Mouse (Mus musculus) forebrain, embryonic 11.5 days (tissue): ENCODE data around the gene Rpl9-ps6. TPM values are rescaled to one million over a fixed set of nuclear protein-coding genes. Genes with fewer than 3 reads are reported as not detected.
"Not testable (repeated sequence)": the region's sequence is repeated elsewhere in the genome, so short reads cannot be mapped to it uniquely, and the experiment has no call there.

Experiments
- ATAC-seq: fragments of 200-750 bp; cut with Nextera tagmentation; replicated peaks from 2 replicates; pipeline ENCODE4 v1.8.0; 2017; ENCODE audit warnings: moderate TSS enrichment; ENCODE audit not compliant: low FRiP score
- DNase-seq: peaks from one replicate; pipeline ENCODE4 v3.0.0-alpha.2; 2017; ENCODE audit warnings: low spot score
- H3K27ac ChIP-seq: fragments of 300-500 bp; sonication (generic); 2 replicates; pipeline ENCODE4 v1.5.1; 2014; ENCODE audit warnings: low read depth, low read length
- H3K27me3 ChIP-seq: fragments of 300-500 bp; sonication (generic); 2 replicates; pipeline ENCODE4 v1.6.1; 2014; ENCODE audit warnings: mild to moderate bottlenecking, low read length, mixed read lengths; ENCODE audit not compliant: control insufficient read depth, insufficient read depth
- H3K36me3 ChIP-seq: fragments of 300-500 bp; sonication (generic); 2 replicates; pipeline ENCODE4 v1.6.1; 2014; ENCODE audit warnings: mild to moderate bottlenecking, low read length, moderate library complexity, mixed read lengths; ENCODE audit not compliant: control insufficient read depth, insufficient read depth
- H3K4me1 ChIP-seq: fragments of 300-500 bp; sonication (generic); replicated peaks from 2 replicates; pipeline ENCODE4 v1.6.1; 2014; ENCODE audit warnings: low read length, mixed read lengths; ENCODE audit not compliant: control insufficient read depth, insufficient read depth
- H3K4me2 ChIP-seq: fragments of 300-500 bp; sonication (generic); 2 replicates; pipeline ENCODE4 v1.6.1; 2014; ENCODE audit warnings: low read depth, mild to moderate bottlenecking, low read length, moderate library complexity, mixed read lengths; ENCODE audit not compliant: severe bottlenecking
- H3K4me3 ChIP-seq: fragments of 300-500 bp; sonication (generic); 2 replicates; pipeline ENCODE4 v1.5.1; 2014; ENCODE audit warnings: low read depth, low read length
- H3K9ac ChIP-seq: fragments of 300-500 bp; sonication (generic); 2 replicates; pipeline ENCODE4 v1.6.1; 2014; ENCODE audit warnings: low read length
- H3K9me3 ChIP-seq: fragments of 300-500 bp; sonication (generic); 2 replicates; pipeline ENCODE4 v1.6.1; 2016; ENCODE audit warnings: low read length, mixed read lengths; ENCODE audit not compliant: control insufficient read depth
- WGBS: fragments of 180-500 bp; shearing (Covaris S2); extraction: QIAGEN DNeasy Blood & Tissue Kit; methylation state at CpG from one replicate; pipeline ENCODE4 v1.1.7; 2014; 5-methylcytosine and 5-hydroxymethylcytosine counted together
- polyA plus RNA-seq: library from polyadenylated mRNA; unstranded; fragments of >200 nt; fragmentation: Nextera tagmentation; extraction: Ambion mirVana; gene quantifications from 2 replicates; pipeline ENCODE4 v1.2.1, GENCODE M21; 2014

The Rpl9-ps6 gene
- polyA plus RNA-seq, 1 experiment from 2014 or later = 82.9 TPM

DNA sequence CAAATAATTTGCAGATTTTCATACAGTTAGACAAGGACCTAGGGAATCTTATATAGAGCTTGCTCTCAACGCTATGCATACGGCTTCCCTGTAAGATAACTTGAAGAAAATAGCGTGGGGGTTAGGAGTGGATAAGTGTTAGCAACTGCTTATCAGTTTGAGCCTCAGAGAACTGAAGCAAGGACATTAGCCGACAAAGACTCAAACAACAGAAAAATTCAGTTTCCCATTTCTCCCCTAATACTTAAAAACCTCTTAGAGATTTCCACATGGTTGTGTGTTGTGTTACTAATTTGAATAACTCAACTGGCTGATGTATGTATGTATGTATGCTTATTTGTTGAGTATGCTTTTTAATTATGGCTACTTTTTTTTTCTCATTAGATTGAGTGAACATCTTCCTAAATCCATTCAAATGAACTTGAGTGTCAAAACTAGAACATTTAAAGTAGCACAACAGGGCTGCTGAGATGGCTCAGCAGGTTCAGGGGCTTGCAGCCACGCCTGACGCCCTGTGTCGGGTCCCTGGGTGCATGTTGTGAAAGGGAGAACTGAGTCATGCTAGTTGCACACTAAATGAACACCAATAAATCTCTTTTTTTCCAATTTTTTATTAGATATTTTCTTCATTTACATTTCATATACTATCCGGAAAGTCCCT, 21.3 kb upstream of the Rpl9-ps6 start:
- Histone ChIP-seq H3K36me3 (no peaks in the 10 kb centered on the region; the same call in 1 of the 2 replicates), H3K27ac (no peak overlapping the region), H3K27me3 (no peaks in the 10 kb centered on the region), H3K4me2 (peak overlapping the region; percentile 64; the same call in 1 of the 2 replicates), H3K4me1 (no peaks in the 10 kb centered on the region; the same call in 1 of the 2 replicates), H3K4me3 (no peak overlapping the region), H3K9me3 (no peaks in the 10 kb centered on the region), H3K9ac (no peak overlapping the region)
- 92% methylated on average over 8 of the region's 8 CpGs for WGBS
- DNase-seq (no peak), ATAC-seq (no peak)

DNA sequence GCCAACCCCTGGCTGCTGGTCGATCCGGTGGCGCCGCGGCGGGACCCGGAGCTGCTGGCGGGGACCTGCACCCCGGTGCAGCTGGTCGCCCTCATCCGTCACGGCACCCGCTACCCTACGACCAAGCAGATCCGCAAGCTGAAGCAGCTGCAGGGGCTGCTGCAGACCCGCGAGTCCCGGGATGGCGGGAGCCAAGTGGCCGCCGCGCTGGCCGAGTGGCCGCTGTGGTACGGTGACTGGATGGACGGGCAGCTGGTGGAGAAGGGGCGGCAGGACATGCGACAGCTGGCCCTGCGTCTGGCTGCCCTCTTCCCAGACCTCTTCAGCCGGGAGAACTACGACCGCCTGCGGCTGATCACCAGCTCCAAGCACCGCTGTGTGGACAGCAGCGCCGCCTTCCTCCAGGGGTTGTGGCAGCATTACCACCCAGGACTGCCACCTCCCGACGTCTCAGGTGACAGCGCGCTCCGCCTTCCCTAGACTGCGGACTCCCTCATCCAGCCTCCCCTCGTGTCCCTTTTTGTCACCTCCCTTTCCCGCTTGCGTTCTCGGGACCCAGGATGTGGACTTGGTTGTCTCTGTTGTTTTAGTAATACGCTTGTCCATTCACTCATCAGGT, 19.8 kb upstream of the Rpl9-ps6 start:
- WGBS = under 1% methylated on average over 45 of the region's 47 CpGs
- H3K27me3 ChIP-seq, H3K4me1 ChIP-seq, H3K9me3 ChIP-seq, H3K36me3 ChIP-seq: not testable (repeated sequence)
- peak overlapping the region; percentile 64 for H3K4me2 ChIP-seq
- H3K9ac ChIP-seq = peak overlapping the region; percentile 52
- DNase-seq = peak; percentile 81
- H3K27ac ChIP-seq = peak overlapping the region; percentile 55; the same call in 1 of the 2 replicates
- peak overlapping the region; percentile 44 for H3K4me3 ChIP-seq
- peak; percentile 92 for ATAC-seq

DNA sequence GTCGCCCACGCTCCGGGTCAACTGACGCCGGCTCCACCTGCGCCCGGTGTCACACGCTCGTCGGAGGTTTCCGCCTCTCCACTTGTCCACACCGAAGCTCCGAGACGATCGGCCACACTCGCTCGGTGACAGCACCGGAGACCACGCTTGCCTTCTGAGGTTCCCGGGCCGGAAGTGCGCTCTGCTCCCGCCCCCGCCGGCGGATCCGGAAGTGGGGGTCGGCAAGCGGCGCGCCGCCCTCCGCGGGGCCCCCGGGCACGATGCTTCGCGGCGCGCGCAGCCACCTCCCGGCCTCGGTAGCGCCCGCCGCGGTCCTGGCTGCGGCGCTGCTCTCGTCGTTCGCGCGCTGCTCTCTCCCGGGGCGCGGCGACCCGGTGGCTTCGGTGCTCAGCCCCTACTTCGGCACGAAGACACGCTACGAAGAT, 19.3 kb upstream of the Rpl9-ps6 start, which contains the start of gene Minpp1:
Minpp1 (plus strand) TSS at position 89 of the 425 bp plus-strand sequence.
- H3K9ac ChIP-seq = peak within 1 kb of the TSS; percentile 52
- ATAC-seq (peak; percentile 96), DNase-seq (peak; percentile 93)
- H3K9me3 ChIP-seq = no peaks in the 10 kb centered on the region
- H3K36me3 ChIP-seq = no peaks in the 10 kb centered on the region
- H3K4me1 ChIP-seq = no peaks in the 10 kb centered on the region; the same call in 1 of the 2 replicates
- peak within 1 kb of the TSS; percentile 44 for H3K4me3 ChIP-seq
- H3K27me3 ChIP-seq = no peaks in the 10 kb centered on the region
- WGBS = under 1% methylated on average over 59 of the region's 64 CpGs
- H3K27ac ChIP-seq = peak within 1 kb of the TSS; percentile 55; the same call in 1 of the 2 replicates
- peak within 1 kb of the TSS; percentile 64 for H3K4me2 ChIP-seq

DNA sequence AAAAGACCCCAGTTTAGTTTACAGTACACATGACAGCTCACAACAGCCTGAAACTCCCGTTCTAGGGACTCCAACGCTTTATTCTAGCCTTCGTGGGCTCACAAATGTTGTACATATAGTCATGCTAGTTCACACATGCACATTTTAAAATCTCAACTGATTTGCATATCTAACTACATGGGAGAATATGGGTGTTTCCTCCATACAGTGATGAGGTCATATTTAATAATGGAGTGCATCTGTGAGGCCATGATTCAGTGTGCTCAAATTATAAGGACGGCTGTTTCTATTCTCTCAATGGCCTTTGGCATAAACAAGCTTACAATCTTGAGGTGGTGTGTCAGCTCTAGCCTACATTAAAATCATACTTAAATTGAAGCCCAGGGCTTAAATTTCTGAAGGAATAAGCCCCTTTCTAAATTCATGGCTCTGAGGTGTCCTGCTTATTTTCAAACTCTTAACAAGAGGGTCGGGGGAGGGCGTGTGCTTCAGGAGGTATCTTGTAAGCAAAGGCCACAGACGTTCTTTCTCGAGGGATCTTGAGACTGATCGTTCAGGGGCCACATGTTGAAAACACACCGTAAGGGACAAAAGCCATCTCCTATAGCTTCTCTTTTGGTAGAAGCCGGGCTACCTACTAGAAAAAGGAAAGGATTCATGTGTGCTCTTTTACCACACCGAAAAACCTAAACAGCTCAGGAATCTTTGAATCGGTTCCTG, 18.7 kb upstream of the Rpl9-ps6 start:
- Histone ChIP-seq H3K9me3 (no peaks in the 10 kb centered on the region), H3K4me2 (peak overlapping the region; percentile 64), H3K27ac (no peak overlapping the region; the same call in 1 of the 2 replicates), H3K36me3 (no peaks in the 10 kb centered on the region), H3K27me3 (no peaks in the 10 kb centered on the region), H3K4me1 (no peaks in the 10 kb centered on the region; the same call in 1 of the 2 replicates), H3K9ac (peak overlapping the region; percentile 52), H3K4me3 (peak overlapping the region; percentile 44)
- ATAC-seq = no peak
- no peak for DNase-seq
- WGBS = 20% methylated on average over 13 of the region's 13 CpGs

DNA sequence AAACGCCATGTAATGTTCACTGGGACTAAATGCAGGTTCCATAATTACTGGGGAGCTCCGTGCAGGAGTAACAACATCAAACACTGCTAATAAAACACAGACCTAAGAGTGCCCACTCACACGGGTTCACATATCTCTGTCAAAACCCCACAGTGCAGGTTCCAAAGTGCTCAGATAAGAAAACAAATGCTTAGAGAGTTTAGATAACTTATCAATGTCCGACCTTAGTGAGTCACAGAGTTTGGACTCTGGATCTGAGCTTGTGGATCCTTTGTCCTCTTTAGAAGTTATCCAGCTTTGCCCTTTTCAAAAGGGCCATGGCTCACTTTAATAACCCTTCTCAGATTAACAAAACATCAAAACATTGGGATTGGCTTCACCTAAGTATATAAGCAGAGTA, 15.1 kb upstream of the Rpl9-ps6 start:
- H3K9ac ChIP-seq = no peak overlapping the region
- H3K27me3 ChIP-seq = no peaks in the 10 kb centered on the region
- no peak for DNase-seq
- H3K4me2 ChIP-seq = no peak overlapping the region
- H3K36me3 ChIP-seq = no peaks in the 10 kb centered on the region
- H3K4me3 ChIP-seq = no peak overlapping the region
- no peak overlapping the region for H3K27ac ChIP-seq
- H3K9me3 ChIP-seq = no peaks in the 10 kb centered on the region
- 71% methylated on average over 4 of the region's 4 CpGs for WGBS
- H3K4me1 ChIP-seq = no peaks in the 10 kb centered on the region; the same call in 1 of the 2 replicates
- ATAC-seq = no peak

DNA sequence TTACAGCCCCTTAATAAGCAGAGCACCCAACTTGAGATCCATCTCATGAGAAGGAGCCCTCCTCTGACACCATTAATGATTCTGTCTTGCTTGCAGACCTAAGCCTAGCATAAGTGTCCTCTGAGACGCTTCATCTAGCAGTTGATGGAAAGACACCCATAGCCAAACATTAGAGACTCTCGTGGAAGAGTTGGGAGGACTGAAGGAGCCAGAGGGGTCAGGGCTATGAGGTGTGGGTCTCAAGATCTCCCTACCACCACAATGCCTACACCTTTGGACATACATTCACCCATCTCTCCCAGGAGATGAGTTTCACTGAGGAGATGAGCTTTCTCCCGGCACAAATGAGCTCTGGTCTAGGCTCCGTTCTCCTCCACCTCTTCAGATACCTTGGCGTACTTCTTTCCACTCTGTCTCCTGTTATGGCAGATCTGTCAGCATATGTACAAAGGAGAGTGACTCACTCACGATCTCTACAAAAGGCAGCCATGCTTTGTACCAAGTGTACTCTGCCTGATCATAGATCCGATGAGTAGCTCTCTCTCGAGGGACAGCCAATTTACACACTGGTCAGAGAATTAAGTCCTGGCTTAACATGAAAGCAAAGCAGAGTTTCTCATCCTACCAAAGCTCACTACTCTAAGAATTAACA, 14.5 kb upstream of the Rpl9-ps6 start:
- no peaks in the 10 kb centered on the region for H3K9me3 ChIP-seq
- no peak overlapping the region for H3K4me2 ChIP-seq
- no peak overlapping the region for H3K27ac ChIP-seq
- H3K36me3 ChIP-seq = no peaks in the 10 kb centered on the region
- H3K4me3 ChIP-seq = no peak overlapping the region
- 90% methylated on average over 8 of the region's 8 CpGs for WGBS
- ATAC-seq (no peak), DNase-seq (no peak)
- H3K4me1 ChIP-seq = no peaks in the 10 kb centered on the region; the same call in 1 of the 2 replicates
- H3K27me3 ChIP-seq = no peaks in the 10 kb centered on the region
- H3K9ac ChIP-seq = no peak overlapping the region

DNA sequence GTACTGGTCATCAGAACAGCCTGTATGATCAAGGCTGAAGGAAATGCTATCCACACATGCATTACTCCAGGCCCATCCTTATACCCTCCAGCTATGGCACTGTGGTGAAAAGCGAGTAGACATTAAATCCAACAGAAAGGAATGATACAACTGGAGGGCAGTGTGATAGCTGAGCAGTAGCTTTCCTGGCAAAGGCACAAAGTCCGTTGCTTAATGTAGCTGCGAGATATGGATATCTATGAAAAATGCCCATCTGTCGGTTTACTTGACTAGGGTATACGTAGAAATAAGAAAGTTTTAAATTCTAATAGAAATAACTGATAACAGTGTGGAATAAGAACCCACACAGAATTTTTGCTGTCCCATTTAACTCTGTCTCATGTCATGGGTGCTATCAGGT, 13.9 kb upstream of the Rpl9-ps6 start:
- H3K4me1 ChIP-seq = no peaks in the 10 kb centered on the region; the same call in 1 of the 2 replicates
- H3K4me2 ChIP-seq = no peak overlapping the region
- DNase-seq (no peak), ATAC-seq (no peak)
- no peaks in the 10 kb centered on the region for H3K27me3 ChIP-seq
- H3K36me3 ChIP-seq = no peaks in the 10 kb centered on the region
- no peak overlapping the region for H3K9ac ChIP-seq
- no peak overlapping the region for H3K27ac ChIP-seq
- no peaks in the 10 kb centered on the region for H3K9me3 ChIP-seq
- WGBS = 87% methylated on average over 5 of the region's 5 CpGs
- H3K4me3 ChIP-seq = no peak overlapping the region

DNA sequence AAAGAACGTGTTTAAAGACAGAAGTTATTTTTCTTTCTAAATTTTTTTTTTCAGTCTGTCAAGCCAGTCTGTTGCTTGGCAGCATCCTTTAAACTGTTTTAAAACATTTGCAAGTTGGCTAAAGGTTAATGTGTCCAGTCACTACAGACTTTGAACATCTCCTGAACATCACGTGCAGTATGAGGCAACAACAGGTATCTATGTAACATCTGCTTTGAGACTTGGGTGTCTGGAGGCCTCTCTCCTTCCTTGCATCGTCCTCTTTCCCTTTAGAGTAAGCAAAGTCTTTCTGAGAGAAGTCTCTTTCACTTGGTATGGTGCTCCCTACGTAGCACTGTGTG, 10.3 kb upstream of the Rpl9-ps6 start:
- ATAC-seq (no peak), DNase-seq (no peak)

More for the DNA sequence above, 10.3 kb upstream of the Rpl9-ps6 start:
- no peaks in the 10 kb centered on the region for H3K4me1 ChIP-seq
- no peak overlapping the region for H3K9ac ChIP-seq
- no peaks in the 10 kb centered on the region for H3K36me3 ChIP-seq
- H3K27me3 ChIP-seq = no peaks in the 10 kb centered on the region
- H3K4me2 ChIP-seq = no peak overlapping the region
- no peak overlapping the region for H3K4me3 ChIP-seq
- no peak overlapping the region for H3K27ac ChIP-seq
- 82% methylated on average over 4 of the region's 4 CpGs for WGBS
- H3K9me3 ChIP-seq = no peaks in the 10 kb centered on the region
